Mouse (Mus musculus) MEL (cell line): ENCODE measurements around the gene Mrtfa. TPM values are rescaled to one million over a fixed set of nuclear protein-coding genes. Genes with fewer than 3 reads are reported as not detected.

Source experiments
- DNase-seq: peaks from one replicate; pipeline ENCODE4 v3.0.0; 2011; ENCODE audit warnings: low read depth, low spot score
- H3K27ac ChIP-seq: 2 replicates; pipeline ENCODE4 v1.5.1; 2012; ENCODE audit warnings: low read depth, mild to moderate bottlenecking, control low read depth, low read length, moderate library complexity; ENCODE audit not compliant: control insufficient read depth
- H3K27me3 ChIP-seq, 2 experiments: fragments of 150-350 bp in 1 of 2; sonication (generic) in 1 of 2; 2 replicates each; pipeline ENCODE4 v1.6.1; 2012; ENCODE audit warnings: low read length in 2 of 2, mild to moderate bottlenecking in 2 of 2, improper control_type of control experiment in 1 of 2, moderate library complexity in 1 of 2; ENCODE audit not compliant: insufficient read depth in 2 of 2, control insufficient read depth in 1 of 2
- H3K36me3 ChIP-seq, 2 experiments: 2 replicates each; pipeline ENCODE4 v1.6.1; 2012 to 2014; ENCODE audit warnings: low read length in 2 of 2, improper control_type of control experiment in 1 of 2, inconsistent platforms in 1 of 2, mild to moderate bottlenecking in 1 of 2; ENCODE audit not compliant: insufficient read depth in 2 of 2, control insufficient read depth in 1 of 2
- H3K4me1 ChIP-seq, 2 experiments: fragments of 150-350 bp in 1 of 2; sonication (generic) in 1 of 2; 2 replicates each; pipeline ENCODE4 v1.6.1; 2012; ENCODE audit warnings: low read length in 2 of 2, improper control_type of control experiment in 1 of 2, mild to moderate bottlenecking in 1 of 2; ENCODE audit not compliant: insufficient read depth in 2 of 2, control insufficient read depth in 1 of 2
- H3K4me3 ChIP-seq, 2 experiments: fragments of 150-350 bp in 1 of 2; sonication (generic) in 1 of 2; 2 replicates each; pipeline ENCODE4 v1.5.1; 2012; ENCODE audit warnings: low read depth in 2 of 2, low read length in 2 of 2, mild to moderate bottlenecking in 2 of 2, moderate library complexity in 2 of 2, control low read depth in 1 of 2, improper control_type of control experiment in 1 of 2; ENCODE audit not compliant: control insufficient read depth in 1 of 2, insufficient read depth in 1 of 2
- H3K79me2 ChIP-seq: 2 replicates; pipeline ENCODE4 v1.6.1; 2012; ENCODE audit warnings: mild to moderate bottlenecking, low read length, moderate library complexity; ENCODE audit not compliant: control insufficient read depth, poor library complexity, insufficient read depth
- H3K9ac ChIP-seq: 2 replicates; pipeline ENCODE4 v1.6.1; 2012; ENCODE audit warnings: low read depth, mild to moderate bottlenecking, control low read depth, low read length, moderate library complexity; ENCODE audit not compliant: control insufficient read depth, poor library complexity, severe bottlenecking
- H3K9me3 ChIP-seq: fragments of 150-350 bp; sonication (generic); replicated peaks from 2 replicates; pipeline ENCODE4 v1.6.1; 2012; ENCODE audit warnings: mild to moderate bottlenecking, low read length, improper control_type of control experiment, moderate library complexity; ENCODE audit not compliant: insufficient read depth
- CHD1 ChIP-seq: IDR thresholded peaks from 2 replicates; pipeline ENCODE4 v1.6.1; 2012; ENCODE audit warnings: low read depth, mild to moderate bottlenecking, inconsistent platforms, low read length, improper control_type of control experiment
- CHD2 ChIP-seq: IDR thresholded peaks from 2 replicates; pipeline ENCODE4 v1.6.1; 2011; ENCODE audit warnings: low read length, improper control_type of control experiment
- CTCF ChIP-seq, 3 experiments: IDR thresholded peaks in 2 of 3; conservative IDR thresholded peaks in 1 of 3; 2 replicates each; pipeline ENCODE4 v1.5.1; 2011 to 2012; ENCODE audit warnings: low read length in 3 of 3, low read depth in 2 of 3, mild to moderate bottlenecking in 2 of 3, improper control_type of control experiment in 1 of 3, inconsistent platforms in 1 of 3, mixed read lengths in 1 of 3, moderate library complexity in 1 of 3; ENCODE audit not compliant: control insufficient read depth in 1 of 3, insufficient read depth in 1 of 3, poor library complexity in 1 of 3, severe bottlenecking in 1 of 3
- E2F4 ChIP-seq: IDR thresholded peaks from 2 replicates; pipeline ENCODE4 v1.6.1; 2011; ENCODE audit warnings: low read depth, low read length, improper control_type of control experiment, borderline replicate concordance
- ELF1 ChIP-seq: IDR thresholded peaks from 2 replicates; pipeline ENCODE4 v1.6.1; 2014; ENCODE audit warnings: low read depth, mild to moderate bottlenecking, inconsistent platforms, low read length, improper control_type of control experiment, moderate library complexity
- ETS1 ChIP-seq: IDR thresholded peaks from 2 replicates; pipeline ENCODE4 v1.6.1; 2012; ENCODE audit warnings: low read depth, mild to moderate bottlenecking, inconsistent platforms, low read length, improper control_type of control experiment, moderate library complexity
- HCFC1 ChIP-seq: IDR thresholded peaks from 2 replicates; pipeline ENCODE4 v1.6.1; 2012; ENCODE audit warnings: low read depth, mild to moderate bottlenecking, inconsistent platforms, low read length, improper control_type of control experiment, moderate library complexity
- JUND ChIP-seq: IDR thresholded peaks from 2 replicates; pipeline ENCODE4 v1.6.1; 2011; ENCODE audit warnings: low read depth, mild to moderate bottlenecking, improper control_type of control experiment, low read length
- MAX ChIP-seq: IDR thresholded peaks from 2 replicates; pipeline ENCODE4 v1.6.1; 2011; ENCODE audit warnings: low read length, improper control_type of control experiment
- MAZ ChIP-seq: IDR thresholded peaks from 2 replicates; pipeline ENCODE4 v1.6.1; 2012; ENCODE audit warnings: low read depth, mild to moderate bottlenecking, inconsistent platforms, low read length, improper control_type of control experiment
- MYB ChIP-seq: IDR thresholded peaks from 2 replicates; pipeline ENCODE4 v1.6.1; 2011; ENCODE audit warnings: mild to moderate bottlenecking, low read depth, low read length, improper control_type of control experiment
- NELFE ChIP-seq: IDR thresholded peaks from 2 replicates; pipeline ENCODE4 v1.6.1; 2011; ENCODE audit warnings: low read depth, low read length, improper control_type of control experiment
- NRF1 ChIP-seq: IDR thresholded peaks from 2 replicates; pipeline ENCODE4 v1.6.1; 2014; ENCODE audit warnings: low read depth, mild to moderate bottlenecking, inconsistent platforms, low read length, improper control_type of control experiment, moderate library complexity; ENCODE audit not compliant: poor library complexity, insufficient read depth, severe bottlenecking
- POLR2AphosphoS2 ChIP-seq: IDR thresholded peaks from 2 replicates; pipeline ENCODE4 v1.6.1; 2011; ENCODE audit warnings: low read length, improper control_type of control experiment
- RAD21 ChIP-seq: IDR thresholded peaks from 2 replicates; pipeline ENCODE4 v1.6.1; 2011; ENCODE audit warnings: mild to moderate bottlenecking, low read depth, low read length, improper control_type of control experiment
- RCOR1 ChIP-seq: IDR thresholded peaks from 2 replicates; pipeline ENCODE4 v1.6.1; 2012; ENCODE audit warnings: low read depth, mild to moderate bottlenecking, inconsistent platforms, low read length, improper control_type of control experiment
- USF1 ChIP-seq: IDR thresholded peaks from 2 replicates; pipeline ENCODE4 v1.6.1; 2014; ENCODE audit warnings: low read depth, mild to moderate bottlenecking, inconsistent platforms, low read length, improper control_type of control experiment, moderate library complexity
- ZC3H11A ChIP-seq: IDR thresholded peaks from 2 replicates; pipeline ENCODE4 v1.6.1; 2012; ENCODE audit warnings: low read depth, mild to moderate bottlenecking, inconsistent platforms, low read length, improper control_type of control experiment
- ZKSCAN1 ChIP-seq: IDR thresholded peaks from 2 replicates; pipeline ENCODE4 v1.6.1; 2012; ENCODE audit warnings: low read depth, mild to moderate bottlenecking, inconsistent platforms, low read length, improper control_type of control experiment, moderate library complexity
- ZMIZ1 ChIP-seq: IDR thresholded peaks from 2 replicates; pipeline ENCODE4 v1.6.1; 2012; ENCODE audit warnings: low read depth, mild to moderate bottlenecking, inconsistent platforms, low read length, improper control_type of control experiment, moderate library complexity
- polyA plus RNA-seq, 2 experiments: library from polyadenylated mRNA; stranded (reverse) in 1 of 2; unstranded in 1 of 2; fragments of >175 nt in 1 of 2; fragments of >200 nt in 1 of 2; gene quantifications; 2 replicates each; pipeline versions ENCODE4 v1.2.1 to v1.2.4; 2012; ENCODE audit warnings: low replicate concordance in 2 of 2, low read depth in 1 of 2; ENCODE audit not compliant: insufficient read length in 2 of 2, insufficient read depth in 1 of 2, missing spikeins in 1 of 2
- total RNA-seq: library from RNA; depleted of rRNA; stranded (reverse); fragments of 300-350 nt; gene quantifications from 2 replicates; pipeline ENCODE4 v1.2.3, GENCODE M21; 2012

Gene Mrtfa
- total and polyA plus RNA-seq, 3 experiments = 2.6 to 11.9 TPM; not detected in 1

DNA sequence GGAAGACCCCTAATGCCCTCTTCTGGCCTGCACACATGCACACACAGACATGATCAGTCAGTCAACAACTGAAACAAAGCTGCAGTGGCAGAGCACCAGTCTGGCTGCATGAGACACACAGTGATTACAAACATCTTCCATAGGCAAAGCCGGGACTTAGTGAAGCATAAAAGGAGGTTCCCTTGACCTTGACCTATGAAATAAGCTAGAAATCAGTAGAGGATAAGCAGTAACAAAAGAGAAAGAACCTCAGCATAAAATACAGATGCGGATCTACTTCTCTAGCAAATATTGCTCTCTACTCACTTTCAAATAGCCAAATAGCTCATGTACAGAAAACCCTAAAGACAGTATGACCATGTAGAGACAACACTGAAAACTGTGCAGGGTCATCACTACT lies 68.5 kb downstream of the Mrtfa start:
- TF ChIP-seq MAZ = no peak
- no peak for TF ChIP-seq ELF1
- no peak for TF ChIP-seq HCFC1
- no peak overlapping the region for H3K9ac ChIP-seq
- no peaks in the 10 kb centered on the region for H3K79me2 ChIP-seq
- no peaks in the 10 kb centered on the region for H3K9me3 ChIP-seq
- H3K4me1 ChIP-seq = no peaks in the 10 kb centered on the region
- H3K4me3 ChIP-seq = no peak overlapping the region
- no peak overlapping the region for H3K27ac ChIP-seq
- no peaks in the 10 kb centered on the region for H3K36me3 ChIP-seq
- DNase-seq = no peak
- H3K27me3 ChIP-seq = no peaks in the 10 kb centered on the region

DNA sequence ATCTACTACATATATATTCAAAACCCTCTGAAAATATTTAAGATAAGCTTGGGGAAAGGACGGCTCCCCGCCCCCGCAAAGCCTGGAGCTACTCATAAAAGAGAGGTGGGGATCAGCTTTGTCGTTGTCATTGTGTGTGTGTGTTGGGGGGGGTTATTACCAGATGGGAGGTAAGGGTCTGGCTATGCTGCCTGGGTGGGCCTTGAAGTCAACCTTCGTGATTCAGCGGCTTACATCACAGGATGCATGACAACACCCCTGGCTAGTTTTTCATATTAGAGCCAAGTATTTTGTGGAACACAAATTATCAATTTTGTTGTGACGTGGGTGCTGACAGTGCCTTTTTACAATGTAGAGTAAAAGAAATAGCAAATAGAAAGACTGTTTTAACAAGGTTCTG lies 69.6 kb downstream of the Mrtfa start:
- Histone ChIP-seq H3K79me2 (no peaks in the 10 kb centered on the region), H3K36me3 (no peaks in the 10 kb centered on the region), H3K4me1 (no peaks in the 10 kb centered on the region), H3K9ac (no peak overlapping the region), H3K4me3 (no peak overlapping the region), H3K27ac (no peak overlapping the region), H3K9me3 (no peaks in the 10 kb centered on the region), H3K27me3 (no peaks in the 10 kb centered on the region)
- no peak for DNase-seq
- TF ChIP-seq JUND = no peak
- no peak for TF ChIP-seq RCOR1
- no peak for TF ChIP-seq CHD1
- TF ChIP-seq POLR2AphosphoS2 = no peak
- TF ChIP-seq USF1 = no peak
- no peak for TF ChIP-seq CHD2
- TF ChIP-seq E2F4 = no peak
- no peak for TF ChIP-seq ZC3H11A
- no peak for TF ChIP-seq NELFE
- no peak for TF ChIP-seq ELF1
- no peak for TF ChIP-seq MYB
- TF ChIP-seq ZKSCAN1 = no peak
- TF ChIP-seq ETS1 = no peak
- no peak for TF ChIP-seq ZMIZ1
- no peak for TF ChIP-seq MAX

DNA sequence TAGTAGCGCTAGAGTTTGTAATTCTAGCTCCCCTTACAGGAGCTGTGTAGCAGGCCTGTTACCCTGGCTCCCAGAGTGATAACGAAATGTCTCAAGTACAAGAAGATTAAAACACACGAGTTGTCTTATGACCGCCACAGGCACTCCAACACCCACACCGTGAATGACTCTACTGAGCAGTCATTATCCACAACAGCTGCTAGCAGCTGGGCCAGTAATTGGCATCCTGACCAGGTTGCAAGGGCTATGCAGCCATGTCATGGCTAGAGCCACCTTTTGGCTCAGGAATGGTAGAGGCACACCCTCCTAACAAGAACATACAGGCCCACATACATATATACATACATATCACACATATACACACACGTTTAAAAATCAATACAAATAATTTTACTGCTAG lies 70.4 kb downstream of the Mrtfa start:
- peak; percentile 43 for DNase-seq
- Histone ChIP-seq H3K79me2 (no peaks in the 10 kb centered on the region), H3K9me3 (no peaks in the 10 kb centered on the region), H3K9ac (no peak overlapping the region), H3K27ac (no peak overlapping the region), H3K27me3 (no peaks in the 10 kb centered on the region), H3K4me1 (no peaks in the 10 kb centered on the region), H3K36me3 (no peaks in the 10 kb centered on the region), H3K4me3 (no peak overlapping the region)
- TF ChIP-seq MAZ (no peak), ELF1 (no peak), ZC3H11A (no peak), RAD21 (peak; percentile 30), CTCF (IDR thresholded peaks at IDR 0.05 in 2 of 3, conservative IDR thresholded peaks at IDR 0.05 in 1 of 3; ENCODE audit: control insufficient read depth in 1 of 3, insufficient read depth in 1 of 3, low read depth in 2 of 3, low read length in 3 of 3, poor library complexity in 1 of 3, severe bottlenecking in 1 of 3) (peak; percentile 34 to 52 (median 47)), NRF1 (no peak)
